Mouse (Mus musculus): ENCODE data around the gene Ldlrad2.

The Ldlrad2 gene

GRCm38 (mm10) chr4:137553466-137553865 lies 20.9 kb downstream of the Ldlrad2 start:
- DNase-seq (ENCODE audit: low read depth, low spot score) = no peak

- peak; percentile 48 for DNase-seq (ENCODE audit: low read depth, low spot score)
These were observed 28.3 kb downstream of the Ldlrad2 start for GRCm38 (mm10) chr4:137546003-137546525.

- no peak for DNase-seq (ENCODE audit: low read depth, low spot score)
These were observed 28.8 kb downstream of the Ldlrad2 start for GRCm38 (mm10) chr4:137545568-137545967.

- no peak for DNase-seq (ENCODE audit: low read depth, low spot score)
These were observed 31.4 kb downstream of the Ldlrad2 start for GRCm38 (mm10) chr4:137542968-137543367.

GRCm38 (mm10) chr4:137540356-137540755 lies 34.0 kb downstream of the Ldlrad2 start:
- DNase-seq (ENCODE audit: low read depth, low spot score) = no peak

- DNase-seq (ENCODE audit: low read depth, low spot score) = no peak
These were observed 46.5 kb downstream of the Ldlrad2 start for GRCm38 (mm10) chr4:137527872-137528271.

- no peak for DNase-seq (ENCODE audit: low read depth, low spot score)
These were observed 47.0 kb downstream of the Ldlrad2 start for GRCm38 (mm10) chr4:137527368-137527767.

- no peak for DNase-seq (ENCODE audit: low read depth, low spot score)
These were observed 48.9 kb downstream of the Ldlrad2 start for GRCm38 (mm10) chr4:137525426-137525825.
